Mouse (Mus musculus): ENCODE results near the gene Tgfbr3.

DNA sequence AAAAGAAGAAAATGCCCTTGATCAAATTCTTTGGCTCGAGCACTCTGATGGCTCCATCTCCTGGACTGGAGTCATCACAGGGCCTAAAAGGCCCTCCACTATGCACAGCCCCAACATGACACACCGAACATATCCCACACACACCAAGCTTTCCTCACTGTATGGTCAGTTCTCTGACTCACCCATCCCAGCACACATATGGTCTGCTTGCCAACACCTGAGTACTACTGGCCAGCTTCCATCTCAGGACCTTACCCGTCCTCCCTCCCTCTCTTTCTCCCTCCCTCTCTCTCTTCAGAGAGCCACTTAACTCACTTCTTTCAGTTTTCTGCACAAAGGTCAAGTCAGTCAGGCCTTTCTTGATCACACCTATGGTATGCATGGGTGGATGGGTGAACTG, 36.0 kb downstream of the Tgfbr3 start:
- TF ChIP-seq CTCF (IDR thresholded peaks at IDR 0.05) (no peak), EP300 (IDR thresholded peaks at IDR 0.05) (no peak)
